Mouse (Mus musculus) macrophage (primary cell): ENCODE measurements around the gene Stpg2. TPM values are rescaled to one million over a fixed set of nuclear protein-coding genes. Genes with fewer than 3 reads are reported as not detected.
"Not testable (repeated sequence)": the region's sequence is repeated elsewhere in the genome, so short reads cannot be mapped to it uniquely, and the experiment has no call there.

Source experiments
- H3K27ac ChIP-seq: fragments of 350-480 bp; formaldehyde crosslinking; 2 replicates; pipeline ENCODE4 v1.9.0; 2021
- H3K36me3 ChIP-seq: fragments of 350-480 bp; formaldehyde crosslinking; 2 replicates; pipeline ENCODE4 v1.9.0; 2021; ENCODE audit errors: inconsistent target
- H3K4me3 ChIP-seq: fragments of 350-480 bp; formaldehyde crosslinking; 2 replicates; pipeline ENCODE4 v1.9.0; 2021; ENCODE audit errors: inconsistent target
- H3K79me2 ChIP-seq: fragments of 350-480 bp; formaldehyde crosslinking; 2 replicates; pipeline ENCODE4 v1.9.0; 2021; ENCODE audit errors: inconsistent target
- WGBS: methylation state at CpG from one replicate; pipeline ENCODE4 v1.1.7; 2026; ENCODE audit warnings: inconsistent platforms; ENCODE audit not compliant: missing documents; 5-methylcytosine and 5-hydroxymethylcytosine counted together
- polyA plus RNA-seq: library from polyadenylated mRNA; stranded (reverse); fragments of 250-400 nt; gene quantifications from 3 replicates; pipeline ENCODE4 v1.2.4, GENCODE M21; 2018; ENCODE audit warnings: inconsistent platforms

Gene Stpg2
- polyA plus RNA-seq, 1 experiment from 2014 or later, result not detected

DNA sequence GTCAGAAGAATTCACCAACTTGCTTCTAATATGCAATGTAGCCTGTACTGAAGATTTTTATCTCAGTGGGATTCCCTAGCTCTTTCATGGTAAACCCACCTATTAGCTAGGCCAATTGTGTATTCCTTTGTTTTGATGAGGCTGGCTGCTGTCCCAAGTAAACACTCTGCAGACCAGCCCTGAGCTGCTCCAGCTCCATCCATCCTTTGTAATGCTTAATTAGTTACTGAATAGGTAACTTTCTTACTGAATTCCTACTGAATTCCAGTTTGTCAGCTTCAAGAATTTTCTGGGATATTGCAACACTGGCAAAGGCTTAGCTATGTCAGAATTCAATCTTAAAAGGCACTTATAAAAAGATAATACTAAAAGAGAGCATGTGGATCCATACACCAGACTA, 402.8 kb downstream of the Stpg2 start:
- H3K79me2 ChIP-seq, H3K4me3 ChIP-seq, H3K27ac ChIP-seq: not testable (repeated sequence)

GRCm38 (mm10) chr3:139614641-139615040, 409.1 kb downstream of the Stpg2 start:
- Histone ChIP-seq H3K36me3 (no peaks in the 10 kb centered on the region), H3K4me3 (no peak overlapping the region), H3K79me2 (no peaks in the 10 kb centered on the region), H3K27ac (no peak overlapping the region)
- 78% methylated on average over 2 of the region's 3 CpGs for WGBS

More for the DNA sequence above, 402.8 kb downstream of the Stpg2 start:
- H3K36me3 ChIP-seq, result not testable (repeated sequence)

DNA sequence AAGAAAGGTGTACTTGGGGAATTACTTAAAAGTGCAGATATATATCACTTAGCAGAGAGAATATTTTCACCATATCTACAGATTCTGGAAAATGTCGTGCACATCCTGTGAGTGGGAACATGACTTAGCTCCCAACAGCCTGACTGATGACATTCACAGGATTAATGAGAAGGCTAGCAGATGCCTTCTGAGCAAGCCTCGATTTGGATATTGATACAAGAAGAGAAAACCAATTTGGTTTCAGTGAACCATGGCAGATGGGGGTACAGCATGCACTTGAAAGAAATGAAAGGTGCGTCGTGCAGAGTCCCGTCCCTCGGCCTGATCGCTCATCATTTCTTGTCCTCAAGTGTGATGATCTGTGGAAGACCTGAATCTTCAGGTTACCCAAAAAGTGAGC, 410.3 kb downstream of the Stpg2 start:
- Histone ChIP-seq H3K4me3 (no peak overlapping the region), H3K79me2 (no peaks in the 10 kb centered on the region), H3K27ac (no peak overlapping the region), H3K36me3 (no peaks in the 10 kb centered on the region)
- WGBS, result 92% methylated on average over 7 of the region's 7 CpGs

DNA sequence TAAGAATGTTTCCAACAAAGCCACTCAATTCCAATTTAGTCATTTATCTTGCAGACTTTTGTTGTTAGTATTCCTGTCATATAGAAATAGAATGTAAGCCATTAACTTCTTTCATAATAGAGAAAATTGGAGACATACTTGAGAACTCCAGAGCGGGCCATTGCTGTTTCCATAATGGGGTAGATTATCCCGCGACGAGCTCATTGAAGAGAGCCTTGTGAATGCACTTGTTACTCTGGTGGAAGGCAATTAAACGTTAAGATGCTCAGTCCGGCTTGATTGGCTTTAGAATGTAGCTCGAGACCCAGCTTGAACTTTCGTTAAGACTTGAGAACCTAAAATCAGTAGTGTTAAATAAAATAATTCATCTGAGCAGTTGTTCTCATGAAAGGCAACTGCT, 432.4 kb downstream of the Stpg2 start:
- no peak overlapping the region for H3K4me3 ChIP-seq
- H3K36me3 ChIP-seq, result no peaks in the 10 kb centered on the region
- H3K79me2 ChIP-seq, result no peaks in the 10 kb centered on the region
- 91% methylated on average over 8 of the region's 8 CpGs for WGBS
- no peak overlapping the region for H3K27ac ChIP-seq

- 92% methylated on average over 4 of the region's 4 CpGs for WGBS
- H3K36me3 ChIP-seq, result no peaks in the 10 kb centered on the region
- H3K79me2 ChIP-seq, result no peaks in the 10 kb centered on the region
- H3K27ac ChIP-seq, result no peak overlapping the region
- H3K4me3 ChIP-seq, result no peak overlapping the region
Measured at GRCm38 (mm10) chr3:139651505-139651904, 446.0 kb downstream of the Stpg2 start.

DNA sequence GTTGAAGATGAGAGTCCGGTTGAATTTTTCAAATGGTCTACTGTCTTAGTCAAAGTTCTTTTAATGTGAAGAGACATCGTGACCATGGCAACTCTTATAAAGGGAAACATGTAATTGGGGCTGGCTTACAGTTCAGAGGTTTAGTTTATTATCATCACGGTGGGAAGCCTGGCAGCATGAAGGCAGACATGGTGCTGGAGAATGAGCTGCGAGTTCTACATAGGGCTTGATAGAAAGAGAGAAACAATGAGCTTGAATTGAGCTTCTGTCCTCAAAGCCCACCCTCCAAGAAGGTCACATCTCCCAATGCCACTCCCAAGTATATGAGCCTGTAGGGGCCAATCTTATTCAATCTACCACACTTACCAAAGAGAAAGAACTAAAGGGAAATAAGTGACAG, 453.9 kb downstream of the Stpg2 start:
- Histone ChIP-seq H3K27ac (no peak overlapping the region), H3K36me3 (no peaks in the 10 kb centered on the region), H3K4me3 (no peak overlapping the region), H3K79me2 (no peaks in the 10 kb centered on the region)
- 89% methylated on average over 4 of the region's 4 CpGs for WGBS

DNA sequence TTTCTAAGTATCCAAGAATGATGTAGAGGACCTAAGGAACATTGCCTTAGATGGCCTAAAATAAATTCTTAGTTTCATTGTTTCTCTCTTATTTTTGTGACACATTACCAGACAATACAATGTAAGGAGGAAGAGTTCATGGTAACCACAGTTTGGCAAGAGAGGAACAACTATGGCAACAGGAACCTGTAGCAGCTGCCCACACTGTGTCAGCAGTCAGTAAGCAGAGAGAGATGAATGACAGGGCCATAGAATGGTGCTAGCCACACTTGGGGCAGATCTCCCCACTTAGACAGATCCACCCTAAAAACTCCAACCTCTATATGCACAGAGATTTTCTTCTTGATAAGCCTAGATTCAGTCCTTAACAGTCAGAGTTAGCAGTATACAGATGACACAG, 456.7 kb downstream of the Stpg2 start:
- no peaks in the 10 kb centered on the region for H3K36me3 ChIP-seq
- H3K4me3 ChIP-seq, result no peak overlapping the region
- H3K27ac ChIP-seq, result no peak overlapping the region
- H3K79me2 ChIP-seq, result no peaks in the 10 kb centered on the region

- H3K4me3 ChIP-seq, result no peak overlapping the region
- WGBS, result 86% methylated on average over 5 of the region's 5 CpGs
- H3K27ac ChIP-seq, result no peak overlapping the region
- no peaks in the 10 kb centered on the region for H3K79me2 ChIP-seq
- H3K36me3 ChIP-seq, result no peaks in the 10 kb centered on the region
Measured at GRCm38 (mm10) chr3:139663712-139664245, 458.3 kb downstream of the Stpg2 start.

DNA sequence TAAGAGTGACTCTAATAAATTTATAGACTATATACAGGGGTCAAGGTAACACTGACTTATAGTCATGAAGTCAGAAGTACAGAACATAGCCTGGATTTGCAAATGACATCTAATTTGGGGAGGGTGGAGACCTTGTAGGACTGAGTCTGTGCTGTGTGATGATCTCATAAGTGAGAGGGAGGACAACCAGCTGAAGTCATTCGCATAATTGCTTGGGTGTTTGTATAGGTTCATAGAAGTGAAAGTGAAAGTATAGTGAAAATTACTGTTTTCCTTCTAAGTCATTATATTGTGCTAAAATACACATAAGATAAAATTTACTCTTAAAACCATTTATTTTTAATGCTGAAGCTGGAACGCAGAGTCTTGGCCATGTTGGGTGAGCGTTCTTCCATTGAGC, 459.6 kb downstream of the Stpg2 start:
- H3K36me3 ChIP-seq, result no peaks in the 10 kb centered on the region
- no peak overlapping the region for H3K27ac ChIP-seq
- 85% methylated on average over 3 of the region's 3 CpGs for WGBS
- H3K79me2 ChIP-seq, result no peaks in the 10 kb centered on the region
- H3K4me3 ChIP-seq, result no peak overlapping the region

GRCm38 (mm10) chr3:139676192-139676591, 470.7 kb downstream of the Stpg2 start:
- 71% methylated on average over 3 of the region's 3 CpGs for WGBS

GRCm38 (mm10) chr3:139676723-139677122, 471.2 kb downstream of the Stpg2 start:
- H3K36me3 ChIP-seq, result no peaks in the 10 kb centered on the region
- H3K79me2 ChIP-seq, result no peaks in the 10 kb centered on the region
- 100% methylated on average over 1 of the region's 1 CpGs for WGBS
- no peak overlapping the region for H3K27ac ChIP-seq
- no peak overlapping the region for H3K4me3 ChIP-seq

More at GRCm38 (mm10) chr3:139676192-139676591, 470.7 kb downstream of the Stpg2 start:
- Histone ChIP-seq H3K4me3 (no peak overlapping the region), H3K79me2 (no peaks in the 10 kb centered on the region), H3K27ac (no peak overlapping the region), H3K36me3 (no peaks in the 10 kb centered on the region)

DNA sequence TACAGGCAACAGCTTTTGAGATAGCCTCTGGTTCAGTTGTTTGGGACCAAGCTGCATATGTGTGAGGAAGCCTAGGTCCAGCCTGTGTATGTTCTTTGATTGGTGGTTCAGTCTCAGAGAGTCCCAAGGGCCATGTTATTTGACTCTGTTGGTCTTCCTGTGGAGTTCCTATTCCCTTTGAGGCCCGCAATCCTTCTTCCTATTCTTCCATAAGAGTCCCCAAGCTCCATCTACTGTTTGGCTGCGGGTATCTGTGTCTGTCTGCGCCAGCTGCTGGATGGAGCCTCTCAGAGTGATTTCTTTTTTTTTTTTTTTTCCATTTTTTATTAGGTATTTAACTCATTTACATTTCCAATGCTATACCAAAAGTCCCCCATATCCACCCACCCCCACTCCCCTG, 498.7 kb downstream of the Stpg2 start:
- H3K4me3 ChIP-seq, H3K79me2 ChIP-seq, H3K36me3 ChIP-seq, H3K27ac ChIP-seq: not testable (repeated sequence)
- 92% methylated on average over 3 of the region's 3 CpGs for WGBS

DNA sequence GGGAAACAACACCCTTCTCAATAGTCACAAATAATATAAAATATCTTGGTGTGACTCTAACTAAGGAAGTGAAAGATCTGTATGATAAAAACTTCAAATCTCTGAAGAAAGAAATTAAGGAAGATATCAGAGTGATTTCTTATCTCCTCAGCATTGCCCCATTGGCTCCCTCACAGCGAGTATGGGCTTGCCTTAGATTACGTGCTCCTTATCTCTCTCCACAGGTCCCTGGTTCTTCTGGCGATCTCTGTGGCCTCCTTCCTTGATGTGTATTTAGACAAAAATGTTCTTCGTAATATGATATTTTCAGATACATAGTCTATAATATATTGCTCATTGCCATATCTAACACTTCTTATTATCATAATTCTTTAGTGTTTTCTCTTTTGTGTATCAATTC, 501.9 kb downstream of the Stpg2 start:
- not testable (repeated sequence) for H3K36me3 ChIP-seq, H3K4me3 ChIP-seq, H3K79me2 ChIP-seq, H3K27ac ChIP-seq
- WGBS, result 90% methylated on average over 4 of the region's 4 CpGs

GRCm38 (mm10) chr3:139709794-139710193, 504.3 kb downstream of the Stpg2 start:
- Histone ChIP-seq H3K79me2 (no peaks in the 10 kb centered on the region), H3K27ac (no peak overlapping the region), H3K36me3 (no peaks in the 10 kb centered on the region), H3K4me3 (no peak overlapping the region)
- 88% methylated on average over 4 of the region's 4 CpGs for WGBS

- 91% methylated on average over 7 of the region's 7 CpGs for WGBS
- no peaks in the 10 kb centered on the region for H3K79me2 ChIP-seq
- H3K27ac ChIP-seq, result no peak overlapping the region
Measured at GRCm38 (mm10) chr3:139728751-139729150, 523.3 kb downstream of the Stpg2 start.

GRCm38 (mm10) chr3:139729248-139729647, 523.8 kb downstream of the Stpg2 start:
- Histone ChIP-seq H3K79me2 (no peaks in the 10 kb centered on the region), H3K36me3 (no peaks in the 10 kb centered on the region), H3K4me3 (no peak overlapping the region), H3K27ac (no peak overlapping the region)
- WGBS, result 85% methylated on average over 5 of the region's 5 CpGs

More at GRCm38 (mm10) chr3:139728751-139729150, 523.3 kb downstream of the Stpg2 start:
- H3K4me3 ChIP-seq, result no peak overlapping the region
- no peaks in the 10 kb centered on the region for H3K36me3 ChIP-seq
